Mouse (Mus musculus) C2C12 (cell line): ENCODE measurements at regions not wholly inside any gene's neighbourhood (a gene's known extent, or its start where the extent isn't known, plus 50 kb on each side); places are given as distances from the start of the nearest gene placed in this dataset.

Experiments
- CEBPB ChIP-seq: IDR thresholded peaks from one replicate; pipeline ENCODE4 v1.6.1; 2011; ENCODE audit warnings: low read depth, mild to moderate bottlenecking, control low read depth, moderate library complexity
- CTCF ChIP-seq: IDR thresholded peaks from one replicate; pipeline ENCODE4 v1.5.1; 2011; ENCODE audit not compliant: control insufficient read depth, insufficient read depth, insufficient read length

GRCm38 (mm10) chr15:31120147-31120546 lies 104.0 kb upstream of the Dap start:
- TF ChIP-seq CTCF (no peak), CEBPB (no peak)
